Mouse (Mus musculus) neural tube, embryonic 15.5 days (tissue): Measurements from ENCODE around the gene Cd3d. TPM values are rescaled to one million over a fixed set of nuclear protein-coding genes. Genes with fewer than 3 reads are reported as not detected.
A peak's percentile ranks its signal among the peaks of the same experiment; 100 is the strongest.
"Not testable (repeated sequence)": the region's sequence is repeated elsewhere in the genome, so short reads cannot be mapped to it uniquely, and the experiment has no call there.

Experiments
- ATAC-seq: fragments of 200-750 bp; cut with Nextera tagmentation; 2 replicates; pipeline ENCODE4 v1.8.0; 2017; ENCODE audit warnings: mild to moderate bottlenecking, moderate TSS enrichment, moderate library complexity; ENCODE audit not compliant: low FRiP score
- H3K27ac ChIP-seq: fragments of 300-500 bp; sonication (generic); replicated peaks from 2 replicates; pipeline ENCODE4 v1.5.1; 2015; ENCODE audit warnings: mild to moderate bottlenecking, inconsistent platforms
- H3K27me3 ChIP-seq: fragments of 300-500 bp; sonication (generic); replicated peaks from 2 replicates; pipeline ENCODE4 v1.6.1; 2015; ENCODE audit warnings: inconsistent platforms
- H3K36me3 ChIP-seq: fragments of 300-500 bp; sonication (generic); 2 replicates; pipeline ENCODE4 v1.6.1; 2015; ENCODE audit warnings: inconsistent platforms
- H3K4me1 ChIP-seq: fragments of 300-500 bp; sonication (generic); 2 replicates; pipeline ENCODE4 v1.6.1; 2015; ENCODE audit warnings: inconsistent platforms
- H3K4me2 ChIP-seq: fragments of 300-500 bp; sonication (generic); 2 replicates; pipeline ENCODE4 v1.6.1; 2015; ENCODE audit warnings: inconsistent platforms, mild to moderate bottlenecking, moderate library complexity
- H3K4me3 ChIP-seq: fragments of 300-500 bp; sonication (generic); replicated peaks from 2 replicates; pipeline ENCODE4 v1.5.1; 2015; ENCODE audit warnings: mild to moderate bottlenecking, inconsistent platforms
- H3K9ac ChIP-seq: fragments of 300-500 bp; sonication (generic); replicated peaks from 2 replicates; pipeline ENCODE4 v1.6.1; 2015; ENCODE audit warnings: mild to moderate bottlenecking, inconsistent platforms
- H3K9me3 ChIP-seq: fragments of 300-500 bp; sonication (generic); replicated peaks from 2 replicates; pipeline ENCODE4 v1.6.1; 2016; ENCODE audit warnings: inconsistent platforms
- WGBS: fragments of 180-500 bp; shearing (Covaris S2); methylation state at CpG from one replicate; pipeline ENCODE4 v1.1.7; 2015; ENCODE audit warnings: mixed read lengths; 5-methylcytosine and 5-hydroxymethylcytosine counted together
- polyA plus RNA-seq: library from polyadenylated mRNA; unstranded; fragments of >200 nt; fragmentation: Nextera tagmentation; extraction: Ambion mirVana; gene quantifications from 2 replicates; pipeline ENCODE4 v1.2.1, GENCODE M21; 2015

Gene Cd3d
- 31.2 TPM in 1 of 2 replicates, not detected in the other for polyA plus RNA-seq

- H3K27me3 ChIP-seq, result 0 out of 2 replicates have a peak, but pooled peaks cover 10% of the 10 kb centered on the region
- H3K4me1 ChIP-seq, result no peaks in the 10 kb centered on the region
- ATAC-seq, result no peak
- no peaks in the 10 kb centered on the region for H3K9me3 ChIP-seq
- H3K36me3 ChIP-seq, result no peaks in the 10 kb centered on the region
- whole genome bisulfite sequencing, result 80% methylated on average over 4 of the region's 4 CpGs
- H3K9ac ChIP-seq, result no peak within 1 kb of the TSS
- no peak within 1 kb of the TSS for H3K4me3 ChIP-seq
- H3K27ac ChIP-seq, result no peak within 1 kb of the TSS
- H3K4me2 ChIP-seq, result no peak within 1 kb of the TSS
These were observed at the start of gene Cd3d for GRCm38 (mm10) chr9:44981676-44982075. Cd3d (plus strand) TSS chr9:44981786.

GRCm38 (mm10) chr9:44941756-44942155 lies 39.8 kb upstream of the Cd3d start:
- no peak for ATAC-seq
- Histone ChIP-seq H3K27me3 (no peaks in the 10 kb centered on the region), H3K4me3 (no peak overlapping the region), H3K9ac (no peak overlapping the region), H3K9me3 (no peaks in the 10 kb centered on the region), H3K4me2 (no peak overlapping the region), H3K27ac (no peak overlapping the region), H3K36me3 (peaks cover 86% of the 10 kb centered on the region), H3K4me1 (no peaks in the 10 kb centered on the region)
- WGBS, result 92% methylated on average over 4 of the region's 4 CpGs

GRCm38 (mm10) chr9:44942421-44942820 lies 39.2 kb upstream of the Cd3d start:
- Histone ChIP-seq H3K9ac (no peak overlapping the region), H3K27ac (no peak overlapping the region), H3K27me3 (no peaks in the 10 kb centered on the region), H3K36me3 (peaks cover 86% of the 10 kb centered on the region), H3K4me2 (no peak overlapping the region), H3K9me3 (no peaks in the 10 kb centered on the region), H3K4me3 (no peak overlapping the region), H3K4me1 (no peaks in the 10 kb centered on the region)
- no peak for ATAC-seq
- WGBS, result 93% methylated on average over 4 of the region's 4 CpGs

- 93% methylated on average over 7 of the region's 7 CpGs for WGBS
These were observed 35.3 kb upstream of the Cd3d start for GRCm38 (mm10) chr9:44946185-44946695.

GRCm38 (mm10) chr9:44947836-44948235 lies 33.8 kb upstream of the Cd3d start:
- Histone ChIP-seq H3K9me3 (no peaks in the 10 kb centered on the region), H3K4me2 (no peak overlapping the region), H3K27ac (no peak overlapping the region), H3K36me3 (peaks cover 88% of the 10 kb centered on the region), H3K4me3 (no peak overlapping the region), H3K9ac (no peak overlapping the region), H3K4me1 (no peaks in the 10 kb centered on the region), H3K27me3 (no peaks in the 10 kb centered on the region)
- WGBS, result 90% methylated on average over 5 of the region's 5 CpGs
- no peak for ATAC-seq

More at GRCm38 (mm10) chr9:44946185-44946695, 35.3 kb upstream of the Cd3d start:
- ATAC-seq, result no peak
- Histone ChIP-seq H3K9me3 (no peaks in the 10 kb centered on the region), H3K27me3 (no peaks in the 10 kb centered on the region), H3K4me3 (no peak overlapping the region), H3K9ac (no peak overlapping the region), H3K36me3 (peaks cover 90% of the 10 kb centered on the region), H3K27ac (no peak overlapping the region), H3K4me1 (no peaks in the 10 kb centered on the region), H3K4me2 (no peak overlapping the region)

GRCm38 (mm10) chr9:44954432-44954831 lies 27.2 kb upstream of the Cd3d start:
- H3K4me3 ChIP-seq, result no peak overlapping the region
- ATAC-seq, result no peak
- H3K27me3 ChIP-seq, result no peaks in the 10 kb centered on the region
- 94% methylated on average over 3 of the region's 3 CpGs for WGBS
- no peak overlapping the region for H3K9ac ChIP-seq
- no peak overlapping the region for H3K4me2 ChIP-seq
- no peak overlapping the region for H3K27ac ChIP-seq
- H3K9me3 ChIP-seq, result no peaks in the 10 kb centered on the region
- H3K4me1 ChIP-seq, result no peaks in the 10 kb centered on the region
- peaks cover 90% of the 10 kb centered on the region for H3K36me3 ChIP-seq

- Histone ChIP-seq H3K27me3 (peaks cover 2% of the 10 kb centered on the region; the same call in 1 of the 2 replicates), H3K36me3 (peaks cover 21% of the 10 kb centered on the region), H3K9ac (peak within 1 kb of the TSS; percentile 74), H3K9me3 (no peaks in the 10 kb centered on the region), H3K27ac (peak within 1 kb of the TSS; percentile 70), H3K4me2 (peak within 1 kb of the TSS; percentile 86), H3K4me3 (peak within 1 kb of the TSS; percentile 73), H3K4me1 (peaks cover 19% of the 10 kb centered on the region)
- WGBS, result 1% methylated on average over 39 of the region's 39 CpGs
- ATAC-seq, result peak; percentile 96
These were observed 16.3 kb upstream of the Cd3d start, which contains the start of gene Ube4a for GRCm38 (mm10) chr9:44965126-44965832. Ube4a (minus strand) TSS chr9:44965600.

GRCm38 (mm10) chr9:44965833-44966466 lies 15.6 kb upstream of the Cd3d start:
- Histone ChIP-seq H3K27ac (peak overlapping the region; percentile 70), H3K4me1 (peaks cover 19% of the 10 kb centered on the region), H3K4me3 (peak overlapping the region; percentile 73), H3K27me3 (peaks cover 6% of the 10 kb centered on the region; the same call in 1 of the 2 replicates), H3K4me2 (peak overlapping the region; percentile 86), H3K36me3 (peaks cover 18% of the 10 kb centered on the region), H3K9me3 (no peaks in the 10 kb centered on the region), H3K9ac (peak overlapping the region; percentile 34)
- 16% methylated on average over 10 of the region's 10 CpGs for WGBS
- peak; percentile 54 for ATAC-seq

GRCm38 (mm10) chr9:44966815-44967242 lies 14.8 kb upstream of the Cd3d start:
- H3K4me2 ChIP-seq, result no peak overlapping the region
- peaks cover 9% of the 10 kb centered on the region; the same call in 1 of the 2 replicates for H3K36me3 ChIP-seq
- peaks cover 9% of the 10 kb centered on the region for H3K27me3 ChIP-seq
- H3K4me1 ChIP-seq, result peaks cover 19% of the 10 kb centered on the region
- 22% methylated on average over 3 of the region's 3 CpGs for WGBS
- no peak overlapping the region for H3K27ac ChIP-seq
- no peaks in the 10 kb centered on the region for H3K9me3 ChIP-seq
- no peak overlapping the region for H3K9ac ChIP-seq
- ATAC-seq, result no peak
- H3K4me3 ChIP-seq, result no peak overlapping the region

GRCm38 (mm10) chr9:44967763-44968162 lies 13.8 kb upstream of the Cd3d start:
- not testable (repeated sequence) for H3K4me3 ChIP-seq, H3K27ac ChIP-seq, H3K4me2 ChIP-seq, H3K36me3 ChIP-seq, ATAC-seq, H3K9ac ChIP-seq, H3K9me3 ChIP-seq
- 87% methylated on average over 5 of the region's 5 CpGs for WGBS
- peaks cover 13% of the 10 kb centered on the region for H3K27me3 ChIP-seq
- peaks cover 19% of the 10 kb centered on the region for H3K4me1 ChIP-seq

- ATAC-seq, result no peak
- peaks cover 11% of the 10 kb centered on the region for H3K4me1 ChIP-seq
- H3K4me2 ChIP-seq, result no peak overlapping the region
- H3K36me3 ChIP-seq, result no peaks in the 10 kb centered on the region
- no peaks in the 10 kb centered on the region for H3K9me3 ChIP-seq
- H3K27ac ChIP-seq, result no peak overlapping the region
- no peak overlapping the region for H3K4me3 ChIP-seq
- peaks cover 25% of the 10 kb centered on the region for H3K27me3 ChIP-seq
- WGBS, result 91% methylated on average over 1 of the region's 1 CpGs
- H3K9ac ChIP-seq, result no peak overlapping the region
These were observed 12.1 kb upstream of the Cd3d start for GRCm38 (mm10) chr9:44969450-44969849.

- Histone ChIP-seq H3K27me3 (peaks cover 17% of the 10 kb centered on the region), H3K27ac (no peak overlapping the region), H3K4me2 (no peak overlapping the region), H3K36me3 (no peaks in the 10 kb centered on the region), H3K4me1 (no peaks in the 10 kb centered on the region), H3K9me3 (no peaks in the 10 kb centered on the region), H3K4me3 (no peak overlapping the region), H3K9ac (no peak overlapping the region)
- no peak for ATAC-seq
- 84% methylated on average over 6 of the region's 6 CpGs for WGBS
These were observed 3.8 kb upstream of the Cd3d start for GRCm38 (mm10) chr9:44977813-44978212.
